Mouse (Mus musculus): ENCODE measurements around the gene Kat2a.

- TF ChIP-seq POLR2A (IDR thresholded peaks at IDR 0.05; ENCODE audit: insufficient read depth, low read depth, low read length) (no peak), CTCF (IDR thresholded peaks at IDR 0.05; ENCODE audit: insufficient read depth, low read depth, low read length) (no peak)
Measured at GRCm38 (mm10) chr11:100673169-100673568, 39.1 kb downstream of the Kat2a start.

Measured in olfactory bulb, adult 2 months (tissue).